Mouse (Mus musculus): Measurements from ENCODE around the gene Smim20. TPM values are rescaled to one million over a fixed set of nuclear protein-coding genes. Genes with fewer than 3 reads are reported as not detected.

The Smim20 gene
- total RNA-seq, 4 experiments from 2014 or later, result 101 to 111 (median 105) TPM

DNA sequence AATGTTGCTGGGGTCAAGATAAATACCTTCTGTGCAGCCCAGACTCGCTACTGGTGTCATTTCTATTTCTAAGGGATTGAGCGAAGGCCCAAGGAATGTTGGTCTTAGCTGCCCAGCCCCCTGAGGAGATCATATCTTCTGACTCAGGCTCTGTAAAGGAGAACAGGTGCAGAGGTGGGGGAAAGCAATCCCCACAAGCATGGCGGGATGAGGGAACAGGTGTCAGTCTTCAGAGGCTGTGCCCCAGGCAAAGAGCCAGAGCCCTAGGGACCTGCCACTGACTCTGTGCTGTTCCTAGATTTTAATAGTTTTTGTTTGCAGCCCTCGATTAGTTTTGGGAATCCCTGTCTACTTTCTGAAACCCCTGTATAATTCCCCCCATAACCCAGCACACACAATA lies 702 bp upstream of the Smim20 start:
- DNase-seq (ENCODE audit: low spot score), result no peak

DNA sequence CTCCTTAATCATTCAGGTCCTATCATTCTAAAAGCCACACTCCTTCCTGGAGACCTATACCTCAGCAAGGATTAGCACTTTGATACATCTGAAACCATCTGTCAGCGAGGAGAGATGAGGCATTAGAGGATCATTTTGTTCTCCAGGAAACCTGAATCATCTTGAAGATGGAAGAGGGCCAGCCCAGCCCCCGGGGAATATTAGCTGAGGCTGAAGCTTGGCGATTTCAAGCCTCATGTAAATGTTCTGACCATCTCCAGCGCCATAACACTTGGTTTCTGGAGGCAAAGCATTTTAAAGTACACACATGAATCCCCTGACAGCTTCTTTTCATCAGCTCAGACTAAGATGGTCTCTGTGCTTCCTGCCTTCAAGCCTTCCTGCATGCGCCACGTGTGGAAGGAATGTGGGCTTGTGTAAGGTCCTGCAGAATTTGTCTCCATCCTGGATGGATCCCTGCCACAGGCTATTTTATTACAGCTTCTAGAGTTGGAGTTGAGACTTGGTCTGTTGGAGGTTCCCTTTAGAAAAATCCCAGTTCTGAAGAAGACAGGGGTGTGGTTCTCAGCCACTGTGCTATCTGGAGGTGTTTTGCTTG lies 1.3 kb downstream of the Smim20 start:
- DNase-seq (ENCODE audit: low spot score), result peak; percentile 48

DNA sequence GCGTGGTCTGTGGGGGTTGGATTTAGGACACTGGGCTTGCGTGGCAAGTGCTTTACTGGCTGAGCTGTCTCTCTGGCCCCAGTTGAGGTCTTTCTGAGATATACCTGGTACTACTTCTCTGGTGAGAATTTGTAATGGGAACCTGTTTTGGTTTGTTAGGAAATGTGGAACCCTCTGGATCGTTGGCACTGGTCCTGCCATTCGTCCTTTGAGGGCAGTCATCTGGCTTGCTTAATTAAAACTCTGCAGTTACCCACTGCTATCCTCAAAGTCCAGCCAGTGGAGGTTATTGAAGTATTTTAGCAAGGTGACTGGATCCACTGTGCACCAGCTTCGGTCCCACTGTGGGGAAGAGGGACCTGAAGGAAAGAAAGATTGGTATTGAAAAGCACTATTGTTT lies 2.9 kb downstream of the Smim20 start:
- no peak for DNase-seq (ENCODE audit: low spot score)

DNA sequence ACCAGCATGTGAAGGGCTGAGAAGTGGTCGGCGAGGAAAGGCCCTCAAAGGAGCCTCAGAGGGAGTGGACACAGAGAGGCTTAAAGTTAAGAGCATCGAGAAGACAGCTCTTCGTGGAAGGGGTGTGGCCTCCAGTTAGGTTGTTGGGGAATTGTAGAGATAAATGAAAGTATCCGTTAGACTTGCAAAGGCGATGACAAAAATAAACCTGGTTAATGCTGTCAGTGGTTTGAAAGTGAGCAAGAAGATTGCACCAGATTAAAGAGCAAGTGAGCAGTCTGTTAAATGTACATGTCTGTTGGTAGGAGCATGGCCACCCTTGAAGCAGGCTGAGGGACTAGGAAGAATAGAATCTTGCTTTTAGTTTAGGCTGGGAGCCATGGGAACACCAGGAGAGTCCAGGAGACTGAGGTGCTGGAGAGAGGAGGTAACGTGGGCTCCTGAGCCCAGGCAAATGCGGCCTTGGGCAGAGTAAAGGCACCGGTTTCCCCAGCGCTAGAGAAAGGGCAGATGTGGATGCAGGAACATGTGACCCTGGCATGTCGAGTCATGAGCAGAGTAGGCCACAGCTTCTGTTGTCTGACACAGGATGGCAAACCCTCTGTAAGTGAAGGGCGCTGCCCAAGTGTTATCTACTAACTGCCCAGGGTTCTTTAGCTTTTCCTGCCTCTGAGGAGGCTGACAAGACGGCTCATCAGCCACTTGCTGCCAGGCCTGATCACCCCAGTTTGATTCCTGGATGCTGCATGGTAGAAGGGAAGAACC lies 4.2 kb downstream of the Smim20 start:
- DNase-seq (ENCODE audit: low spot score), result no peak

DNA sequence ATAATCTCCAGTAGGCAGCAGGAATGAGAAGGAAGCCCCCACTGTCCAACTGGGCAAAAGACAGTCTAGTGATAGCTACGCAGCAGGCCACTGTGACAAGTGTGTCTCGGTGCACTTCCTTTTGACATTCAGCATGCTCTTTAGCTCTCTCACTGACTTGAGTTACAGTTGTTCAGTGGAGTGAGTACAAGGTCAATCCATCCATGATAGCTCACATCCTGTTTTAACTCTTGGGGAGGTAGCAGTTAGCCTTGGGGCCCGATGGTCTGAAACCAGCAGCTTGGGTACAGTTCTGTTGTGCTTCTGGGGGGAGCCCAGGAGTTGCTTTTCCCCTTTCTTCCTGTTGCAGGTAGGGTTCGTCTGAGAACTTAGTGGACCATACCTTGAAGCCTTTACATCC lies 5.7 kb downstream of the Smim20 start:
- no peak for DNase-seq (ENCODE audit: low spot score)

DNA sequence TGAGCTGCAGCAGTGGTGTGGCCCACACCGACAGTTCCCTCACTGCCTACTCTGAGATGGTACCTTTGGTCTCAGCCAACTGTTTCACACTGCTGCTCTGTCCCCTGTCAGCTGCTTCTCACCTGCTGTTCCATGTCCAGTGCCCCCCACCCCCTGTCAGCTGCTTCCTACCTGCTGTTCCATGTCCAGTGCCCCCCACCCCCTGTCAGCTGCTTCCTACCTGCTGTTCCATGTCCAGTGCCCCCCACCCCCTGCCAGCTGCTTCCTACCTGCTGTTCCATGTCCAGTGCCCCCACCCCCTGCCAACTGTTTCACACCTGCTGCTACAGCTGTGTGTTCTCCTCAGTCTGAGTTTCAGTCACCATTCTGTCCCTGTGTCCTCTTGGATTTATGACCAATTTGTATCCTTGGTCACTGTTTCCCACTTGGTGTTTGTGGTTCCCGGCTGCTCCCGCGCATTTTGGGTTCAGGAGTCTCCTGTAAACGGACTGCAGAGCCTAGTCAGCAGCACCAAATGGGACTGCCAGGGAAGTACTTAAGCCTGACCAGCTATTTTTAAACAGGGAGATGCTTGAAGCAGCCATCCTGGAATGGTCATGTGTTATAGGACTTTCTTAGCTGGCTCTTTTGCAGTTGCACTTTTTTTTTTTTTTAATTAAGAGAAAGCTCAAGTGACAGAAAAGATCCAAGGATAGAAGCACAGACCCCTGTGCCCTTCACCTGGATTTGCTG lies 7.0 kb downstream of the Smim20 start:
- no peak for DNase-seq (ENCODE audit: low spot score)

DNA sequence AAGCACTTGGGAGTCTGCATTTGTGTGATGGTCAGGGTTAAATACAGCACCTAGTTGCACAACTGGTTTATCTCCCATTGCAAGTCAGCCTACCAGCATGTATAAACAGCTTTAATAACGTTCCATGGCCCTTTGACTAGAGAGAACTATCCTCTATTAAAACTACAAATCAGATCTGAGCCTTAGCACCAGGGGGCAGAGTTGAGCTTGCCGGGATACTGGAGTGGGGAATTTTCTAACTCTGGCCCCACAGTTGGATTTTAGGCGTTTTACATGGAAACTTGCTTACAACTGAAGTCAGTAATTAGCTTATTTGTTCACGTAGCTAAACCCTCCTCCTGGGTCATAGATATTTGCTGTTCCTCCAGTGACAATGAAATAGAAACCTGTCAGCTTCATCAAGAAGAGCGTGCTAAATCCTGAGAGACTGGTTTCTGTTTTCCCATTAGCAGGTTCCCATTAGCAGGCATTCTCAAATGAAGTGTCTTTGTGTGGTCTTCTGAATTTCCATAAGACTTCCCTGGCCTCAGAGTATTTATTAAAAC lies 8.0 kb downstream of the Smim20 start:
- DNase-seq (ENCODE audit: low spot score), result peak; percentile 46

DNA sequence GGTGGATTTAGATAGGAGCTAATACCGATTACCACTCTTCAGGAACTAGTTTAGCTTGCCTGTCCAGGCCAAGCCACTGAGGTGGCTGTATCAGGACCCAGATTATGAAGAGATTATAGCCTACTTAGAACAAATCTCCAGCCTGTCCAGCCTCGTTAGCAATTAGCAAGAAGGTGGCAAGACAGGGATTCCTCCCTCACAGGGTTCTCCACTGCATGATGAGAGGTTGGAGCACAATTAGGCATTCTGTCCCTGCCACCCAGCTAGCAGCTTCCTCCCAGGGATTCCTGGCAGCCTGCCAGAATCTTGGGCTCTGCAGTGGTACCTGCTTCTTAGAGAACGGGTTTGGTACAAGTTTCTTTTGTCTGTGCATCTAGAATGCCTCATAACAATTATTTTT lies 8.5 kb downstream of the Smim20 start:
- no peak for DNase-seq (ENCODE audit: low spot score)

DNA sequence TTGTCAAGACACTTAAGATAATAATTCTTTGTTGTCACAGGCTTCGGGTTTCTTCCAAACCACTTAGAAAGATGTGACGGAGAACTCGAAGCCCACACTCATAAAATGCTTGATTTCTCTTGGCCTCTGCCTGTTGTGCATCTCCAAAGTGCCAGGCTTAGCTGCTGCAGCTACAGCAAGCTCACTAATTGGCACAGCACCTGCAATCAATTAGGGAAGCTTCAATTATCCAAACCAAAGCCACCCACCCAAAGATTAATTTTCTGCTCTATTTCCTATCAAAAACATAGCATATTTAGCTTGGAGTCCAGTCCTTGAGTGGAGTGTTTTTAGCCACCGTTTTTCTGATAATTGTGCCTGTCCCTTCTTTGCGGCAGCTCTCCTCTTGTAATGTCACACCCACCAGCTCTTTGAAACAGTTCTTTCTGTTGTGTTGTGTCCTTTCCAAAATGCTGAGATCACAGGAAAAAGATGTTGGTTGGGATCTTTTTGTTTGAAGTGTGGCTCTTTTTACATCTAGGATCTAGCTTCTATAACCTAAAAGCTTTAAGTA lies 9.7 kb downstream of the Smim20 start:
- DNase-seq (ENCODE audit: low spot score), result no peak

DNA sequence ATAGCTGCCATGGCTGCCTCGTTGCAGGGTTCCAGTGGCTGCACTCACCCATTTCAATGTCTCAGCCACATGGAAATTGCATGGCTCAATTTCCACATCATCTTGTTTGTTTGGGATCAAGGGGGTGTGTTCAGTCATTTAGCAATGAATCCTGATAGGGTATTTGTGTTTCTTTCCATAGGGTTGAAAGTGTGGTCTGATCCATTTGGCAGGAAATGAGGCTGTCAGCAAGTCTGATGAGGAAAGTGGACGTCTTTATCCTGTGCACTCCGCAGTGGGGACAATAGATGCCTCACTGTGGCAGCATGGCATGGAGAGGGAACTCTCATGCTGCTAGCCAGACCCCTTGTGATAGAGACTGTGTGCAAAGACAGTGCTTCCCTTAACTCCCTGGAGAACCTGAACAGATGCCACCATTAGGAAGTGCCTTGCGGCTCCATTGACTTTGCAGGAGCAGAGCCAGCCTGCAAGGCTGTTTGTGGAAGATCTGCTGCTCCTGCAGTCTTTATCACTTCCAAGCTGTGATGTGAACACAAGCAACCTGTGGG lies 10.9 kb downstream of the Smim20 start:
- no peak for DNase-seq (ENCODE audit: low spot score)

DNA sequence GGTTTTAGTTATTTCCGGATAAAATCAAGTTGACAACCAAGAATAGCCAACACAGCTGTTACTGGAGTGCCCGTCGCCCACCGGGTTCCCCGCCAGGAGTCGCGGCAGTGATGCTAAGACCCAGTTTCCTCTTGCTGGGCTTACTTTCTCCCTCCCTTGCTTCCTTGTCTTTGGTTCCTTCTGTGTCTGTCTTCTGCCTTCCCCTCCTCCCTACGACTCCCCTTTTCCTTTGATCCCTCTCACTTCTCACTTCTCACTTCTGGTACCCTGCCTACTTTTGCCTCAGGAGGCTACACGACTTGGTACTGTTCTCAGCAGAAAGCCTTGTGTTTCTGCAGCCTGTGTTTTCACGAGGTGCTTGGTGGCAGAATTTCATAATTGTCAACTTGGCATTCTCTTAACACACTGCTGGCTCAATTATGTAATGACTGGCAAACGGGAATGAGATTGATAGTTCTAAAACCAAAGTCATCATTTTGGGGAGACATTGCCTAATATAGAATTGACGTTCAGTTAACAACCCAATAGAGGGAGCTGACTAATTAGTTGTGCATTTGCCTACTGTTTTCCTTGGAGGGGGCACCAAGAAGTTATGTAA lies 12.4 kb downstream of the Smim20 start:
- no peak for DNase-seq (ENCODE audit: low spot score)

DNA sequence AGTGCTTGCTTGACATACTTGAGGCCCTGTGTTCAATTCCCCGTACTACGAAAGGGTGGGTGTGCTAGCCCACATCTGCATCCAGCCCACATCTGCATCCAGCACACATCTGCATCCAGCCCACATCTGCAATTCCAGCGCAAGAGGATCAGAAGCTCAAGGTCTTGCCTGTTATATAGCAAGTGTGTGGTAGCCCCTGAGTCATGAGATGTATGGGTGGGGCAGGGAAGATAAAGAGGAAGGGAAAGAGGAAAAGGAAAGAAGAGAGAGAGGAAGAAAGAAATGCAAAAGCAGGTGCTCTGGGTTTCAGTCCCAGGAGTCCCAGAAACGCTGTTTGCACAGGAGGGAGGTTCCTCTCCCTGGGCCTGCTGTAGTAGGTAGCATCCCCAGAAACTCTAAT lies 15.6 kb downstream of the Smim20 start:
- no peak for DNase-seq (ENCODE audit: low spot score)

DNA sequence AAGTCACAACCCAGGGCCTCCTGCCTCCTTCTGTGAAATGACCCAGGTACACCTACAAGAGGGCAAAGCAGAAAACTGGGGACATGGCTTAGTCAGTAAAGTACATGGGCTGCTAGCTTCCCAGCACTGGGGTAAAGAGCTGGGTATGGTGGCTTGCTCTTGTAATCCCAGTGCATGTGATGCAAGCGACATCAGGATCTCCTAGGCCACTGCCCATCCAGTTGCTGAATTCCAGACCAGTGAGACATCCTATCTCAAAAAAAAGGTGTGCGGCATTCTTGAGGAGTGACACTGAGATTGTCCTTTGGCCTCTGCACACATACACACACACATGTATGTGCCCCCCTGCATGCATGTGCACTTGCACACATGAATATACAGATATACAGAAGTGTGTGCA lies 19.5 kb downstream of the Smim20 start:
- DNase-seq (ENCODE audit: low spot score), result no peak

DNA sequence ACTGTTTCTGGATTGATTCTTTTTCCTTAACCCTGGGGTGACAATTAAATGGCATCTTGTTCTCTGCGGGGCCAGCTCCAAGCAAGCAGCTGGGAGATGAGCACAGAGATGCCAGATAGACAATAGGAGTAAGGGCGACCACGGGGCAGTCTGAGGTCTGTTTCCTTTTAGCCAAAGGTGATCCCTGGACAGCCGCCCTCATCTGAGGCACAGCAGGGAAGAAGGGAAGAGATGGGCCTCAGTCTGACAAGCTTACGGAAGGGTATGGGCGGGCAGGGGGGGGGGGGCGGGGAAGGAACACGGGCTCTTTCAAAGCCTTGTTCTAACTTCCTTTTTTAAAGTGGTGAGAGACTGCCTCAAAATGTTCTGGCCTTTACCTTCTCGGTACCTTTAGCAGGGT lies 22.6 kb downstream of the Smim20 start:
- DNase-seq (ENCODE audit: low spot score), result no peak

DNA sequence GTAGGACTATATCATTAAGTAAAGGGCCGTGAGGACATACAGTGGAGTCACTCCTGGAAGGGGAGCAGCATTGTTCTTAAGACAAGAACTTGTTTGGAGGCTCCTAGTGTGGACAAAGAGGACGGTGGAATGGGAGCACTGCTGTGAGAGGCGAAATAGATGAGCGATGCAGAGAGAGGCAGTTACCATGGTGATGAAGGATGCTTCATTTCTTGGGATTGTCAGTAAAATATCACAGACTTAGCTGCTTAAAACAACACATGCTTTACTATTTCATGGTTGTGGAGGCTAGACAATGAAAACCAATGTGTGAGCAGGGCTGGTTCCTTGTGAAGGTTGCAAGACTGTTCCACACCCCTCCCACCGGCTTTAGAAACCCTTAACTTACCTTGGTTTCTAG lies 27.7 kb downstream of the Smim20 start:
- DNase-seq (ENCODE audit: low spot score), result no peak

DNA sequence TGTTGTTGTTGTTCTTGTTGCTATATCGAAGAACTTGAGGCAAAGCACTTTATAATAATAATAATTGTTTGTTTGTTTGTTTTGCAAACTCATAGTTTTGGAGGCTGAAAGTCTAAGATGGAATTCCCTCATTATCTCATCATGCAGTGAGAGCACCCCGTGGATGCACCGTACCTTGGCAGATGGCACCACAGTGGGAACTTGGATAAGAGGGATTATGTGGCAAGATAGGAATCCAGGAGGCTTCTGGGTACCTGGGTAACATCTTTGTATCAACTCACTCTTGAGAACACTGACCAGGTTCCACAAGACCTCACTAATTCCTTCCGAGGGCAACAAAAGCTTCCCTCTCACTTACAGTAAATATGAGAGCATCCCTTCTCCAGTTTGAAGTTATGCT lies 30.1 kb downstream of the Smim20 start:
- no peak for DNase-seq (ENCODE audit: low spot score)

DNA sequence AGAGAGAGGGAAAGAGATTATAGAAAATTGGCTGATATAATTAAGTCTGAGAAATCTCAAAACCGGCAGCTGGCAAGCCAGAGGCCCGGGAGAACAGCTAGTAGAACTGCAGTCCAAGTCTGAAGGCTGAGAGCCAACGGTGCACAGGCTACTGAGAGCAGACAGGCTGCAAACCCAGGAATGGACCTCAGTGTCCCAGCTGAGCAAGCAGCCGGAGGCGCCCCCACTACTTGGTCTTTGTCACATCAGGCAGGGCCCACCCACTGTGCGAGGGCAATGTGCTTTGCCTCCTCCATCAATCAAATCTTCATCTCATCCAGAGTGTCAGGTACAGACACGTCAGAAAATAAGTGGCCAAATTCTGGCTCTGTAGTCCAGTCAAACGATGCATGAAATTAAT lies 34.6 kb downstream of the Smim20 start:
- DNase-seq (ENCODE audit: low spot score), result no peak

DNA sequence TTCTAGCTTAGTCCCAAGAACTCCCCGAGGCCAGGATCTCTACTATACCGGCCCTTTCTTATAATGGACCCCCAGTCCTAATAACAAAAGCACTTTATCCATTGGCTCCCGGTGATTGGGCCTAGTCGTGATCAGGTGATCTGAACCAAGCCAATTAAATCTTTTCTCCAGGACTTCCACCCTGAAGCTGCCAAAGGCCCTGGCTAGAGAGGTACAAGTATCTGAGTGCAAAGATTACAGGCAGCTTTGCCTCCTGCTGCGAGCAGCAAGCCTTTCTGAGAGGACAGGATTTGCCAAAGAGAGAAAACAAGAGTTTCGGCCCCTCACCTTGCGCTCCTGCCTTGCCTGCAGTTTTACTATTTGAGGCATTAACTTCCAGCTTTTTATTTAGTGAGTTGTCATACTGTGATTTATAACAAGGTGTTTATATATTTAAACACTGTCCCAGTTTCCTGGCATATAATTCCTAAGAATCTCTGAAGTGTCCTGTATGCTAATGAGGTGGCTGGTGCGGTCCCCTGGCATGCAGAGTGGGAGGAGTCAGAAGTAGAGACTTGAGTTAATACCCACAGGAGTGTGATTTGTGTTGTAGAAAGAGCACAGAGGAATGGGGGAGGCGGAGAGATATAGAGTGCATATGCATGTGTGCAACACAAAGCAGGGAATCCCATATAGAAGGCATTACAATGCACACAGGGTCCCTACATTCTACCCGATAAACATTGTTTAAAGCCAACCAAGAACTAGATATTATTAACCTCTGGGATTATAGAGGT lies 36.2 kb downstream of the Smim20 start:
- DNase-seq (ENCODE audit: low spot score), result no peak

DNA sequence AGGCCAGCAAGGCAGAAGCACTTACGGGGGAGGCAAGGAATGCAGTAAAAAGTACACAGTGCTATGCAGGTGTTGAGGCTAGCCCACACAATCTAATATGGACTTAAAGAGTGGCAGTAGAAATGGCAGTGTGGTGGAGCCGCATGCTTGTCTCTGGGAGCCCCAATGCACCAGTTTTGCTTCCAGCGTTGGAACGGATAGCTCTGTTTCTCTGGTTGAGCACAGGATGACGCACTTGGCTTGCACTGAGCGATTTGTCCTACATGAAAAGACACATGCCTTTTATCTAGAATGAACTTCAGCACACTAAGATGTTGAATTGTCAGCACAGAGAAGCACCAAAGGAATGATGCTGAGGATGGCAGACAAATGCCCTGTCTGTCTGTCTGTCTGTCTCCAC lies 37.1 kb downstream of the Smim20 start:
- DNase-seq (ENCODE audit: low spot score), result no peak

DNA sequence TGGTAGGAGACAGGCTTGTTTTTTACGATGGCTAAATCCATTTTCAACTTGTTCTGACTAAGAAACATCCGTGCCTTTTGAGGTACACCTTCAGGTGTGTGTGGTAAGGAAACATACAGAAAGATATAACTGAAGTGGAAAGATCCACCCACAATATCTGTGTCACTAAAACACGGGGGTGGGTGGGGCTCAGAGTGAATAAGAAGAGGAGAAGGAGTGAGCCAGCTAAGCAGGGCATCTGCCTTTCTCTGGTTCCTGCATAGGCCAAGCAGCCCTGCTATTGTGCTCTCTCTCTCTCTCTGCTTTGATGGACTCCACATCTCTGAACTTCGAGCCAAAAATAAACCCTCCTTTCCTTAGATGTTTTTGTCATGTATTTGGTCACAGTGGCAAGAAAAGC lies 38.1 kb downstream of the Smim20 start:
- no peak for DNase-seq (ENCODE audit: low spot score)

DNA sequence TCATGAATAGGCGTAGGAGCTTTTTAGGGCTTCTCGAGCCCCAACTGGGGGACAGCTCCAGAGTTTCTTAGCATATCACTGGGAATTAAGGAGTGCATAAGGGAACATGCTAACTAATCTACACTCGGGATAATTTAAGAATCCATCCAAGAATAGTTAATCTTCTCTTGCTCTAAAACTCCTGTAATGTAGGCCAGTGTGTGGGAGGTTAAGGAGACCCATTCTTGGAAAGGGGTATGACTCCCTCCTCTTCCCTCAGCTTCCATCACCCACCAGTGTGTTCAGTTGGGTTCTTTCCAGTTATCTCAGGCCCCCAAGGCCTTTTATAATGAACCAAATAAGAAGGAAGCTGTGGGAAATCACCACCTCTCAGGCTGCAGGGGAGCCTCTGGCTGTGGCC lies 40.0 kb downstream of the Smim20 start:
- DNase-seq (ENCODE audit: low spot score), result no peak
